Mouse (Mus musculus) urinary bladder, postnatal 36 days (tissue): ENCODE measurements around the gene Snx4.

ENCODE experiments used
- DNase-seq, 2 experiments: peaks; one replicate each; pipeline ENCODE4 v3.0.0; 2022; ENCODE audit warnings: low spot score in 2 of 2, mixed read lengths in 1 of 2

Gene Snx4

DNA sequence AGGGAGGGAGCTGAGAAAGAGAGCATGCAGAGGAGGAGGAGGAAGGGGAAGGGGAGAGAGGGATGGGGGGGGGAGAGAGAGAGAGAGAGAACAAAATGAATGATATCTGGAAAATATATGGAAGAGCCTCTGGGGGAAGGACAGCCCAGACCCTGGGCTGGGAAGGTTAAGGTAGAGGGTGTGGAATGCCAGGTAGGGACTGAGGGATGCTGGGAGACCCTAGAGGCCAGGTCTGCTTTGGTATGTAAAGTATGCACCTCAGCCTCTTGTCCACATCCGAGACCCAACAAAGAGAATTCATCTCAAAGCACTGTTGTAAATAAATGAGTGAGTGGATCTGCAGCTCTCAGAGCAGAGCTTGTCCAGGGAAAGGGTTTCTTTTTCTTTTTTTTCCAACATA, 91.1 kb downstream of the Snx4 start:
- DNase-seq = no peak

GRCm38 (mm10) chr16:33343106-33343505, 91.9 kb downstream of the Snx4 start:
- no peak for DNase-seq

GRCm38 (mm10) chr16:33343601-33344000, 92.4 kb downstream of the Snx4 start:
- DNase-seq = no peak

DNA sequence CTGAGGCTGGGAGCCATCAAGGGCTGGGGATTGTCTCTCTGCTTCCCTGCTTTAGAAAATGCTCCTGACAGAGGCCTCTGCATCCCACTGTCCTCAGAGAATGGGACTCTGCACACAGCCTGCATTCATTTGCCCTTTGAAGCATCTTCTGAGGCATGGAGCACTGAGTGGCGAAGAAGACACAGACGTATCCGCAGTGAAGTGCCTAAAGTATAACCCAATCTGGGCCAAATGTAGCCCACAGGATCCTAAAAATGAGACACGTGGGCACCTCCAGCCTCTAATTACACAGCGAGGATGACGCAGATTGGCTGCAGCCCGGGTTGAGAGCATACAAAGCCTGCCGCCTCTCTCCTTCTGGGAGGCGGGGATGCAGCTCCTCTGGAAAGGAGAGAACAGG, 93.1 kb downstream of the Snx4 start:
- no peak for DNase-seq

GRCm38 (mm10) chr16:33344875-33345274, 93.6 kb downstream of the Snx4 start:
- DNase-seq = no peak

DNA sequence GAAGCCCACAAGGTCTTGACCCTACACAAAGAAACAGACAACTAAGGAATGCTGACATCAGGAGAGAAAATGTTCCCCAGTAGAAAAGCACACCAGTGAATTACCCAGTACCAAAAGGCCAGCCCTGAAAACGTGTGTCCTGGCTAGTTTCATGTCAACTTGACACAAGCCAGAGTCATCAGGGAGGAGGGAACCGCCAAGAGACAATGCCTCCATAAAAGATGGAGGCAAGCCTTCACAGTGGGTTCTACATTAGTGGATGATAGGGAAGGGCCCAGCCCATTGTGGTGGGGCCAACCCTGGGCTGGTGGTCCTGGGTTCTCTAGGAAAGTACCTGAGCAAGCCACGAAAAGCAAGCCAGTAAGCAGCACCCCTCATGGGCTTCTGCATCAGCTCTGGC, 95.1 kb downstream of the Snx4 start:
- no peak for DNase-seq

- DNase-seq = no peak
Observed at GRCm38 (mm10) chr16:33347134-33347533, 95.9 kb downstream of the Snx4 start.
